8 mouse cellular contexts compared by ENCODE assay signal in the genomic region with DNA sequence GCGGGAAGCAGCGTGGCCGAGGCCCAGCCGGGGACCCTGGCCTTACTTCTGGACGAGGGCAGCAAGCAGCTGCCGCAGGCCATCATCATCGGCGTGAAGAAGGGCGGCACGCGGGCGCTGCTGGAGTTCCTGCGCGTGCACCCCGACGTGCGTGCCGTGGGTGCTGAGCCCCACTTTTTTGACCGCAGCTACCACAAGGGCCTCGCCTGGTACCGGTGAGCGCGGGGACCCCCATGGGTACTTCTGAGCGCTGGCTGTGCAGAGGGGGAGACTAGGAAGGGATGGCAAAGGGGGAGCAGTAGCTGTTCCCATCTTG. TPM values are rescaled to one million over a fixed set of nuclear protein-coding genes. Genes with fewer than 3 reads are reported as not detected.
DNase-seq lines count a peak whose midpoint lies in the region; ATAC-seq and TF ChIP-seq lines count a peak whose summit lies in the region.

A gene (minus strand): TSS at position 242 of the 316 bp plus-strand sequence.

- no peaks in the 10 kb centered on the region for H3K9me3 ChIP-seq in kidney, embryonic 14.5 days (ENCODE audit: control insufficient read depth, low read length)
- H3K9me3 ChIP-seq in heart, postnatal 0 days (replicated peaks; ENCODE audit: control insufficient read depth, low read length), result no peaks in the 10 kb centered on the region
- H3K9me3 ChIP-seq in midbrain, embryonic 10.5 days (replicated peaks), result no peaks in the 10 kb centered on the region

- peak within 1 kb of the TSS; percentile 98 for H3K4me2 ChIP-seq in kidney, embryonic 14.5 days (replicated peaks; ENCODE audit: low read depth, low read length)
- peak within 1 kb of the TSS; percentile 81 for H3K4me2 ChIP-seq in heart, postnatal 0 days (ENCODE audit: low read depth, low read length)

- H3K36me3 ChIP-seq in kidney, embryonic 14.5 days (ENCODE audit: control insufficient read depth, insufficient read depth, low read length), result no peaks in the 10 kb centered on the region
- H3K36me3 ChIP-seq in heart, postnatal 0 days (replicated peaks; ENCODE audit: control insufficient read depth, insufficient read depth, low read length), result no peaks in the 10 kb centered on the region
- H3K36me3 ChIP-seq in midbrain, embryonic 10.5 days, result no peaks in the 10 kb centered on the region

- TF ChIP-seq POLR2A in cortical plate, adult 2 months (IDR thresholded peaks at IDR 0.05; ENCODE audit: extremely low read depth, insufficient read depth, low read length), result no peak

- H3K27ac ChIP-seq in kidney, embryonic 14.5 days (ENCODE audit: low read depth, low read length), result peak within 1 kb of the TSS; percentile 37; the same call in 1 of the 2 replicates
- no peak within 1 kb of the TSS for H3K27ac ChIP-seq in cortical plate, adult 2 months (ENCODE audit: insufficient read depth, low read length)
- H3K27ac ChIP-seq in heart, postnatal 0 days (ENCODE audit: low read depth), result no peak within 1 kb of the TSS
- H3K27ac ChIP-seq in midbrain, embryonic 10.5 days (replicated peaks), result peak within 1 kb of the TSS; percentile 95

- H3K4me1 ChIP-seq in kidney, embryonic 14.5 days (ENCODE audit: control insufficient read depth, insufficient read depth, low read length), result peaks cover 3% of the 10 kb centered on the region; the same call in 1 of the 2 replicates
- H3K4me1 ChIP-seq in cortical plate, adult 2 months (ENCODE audit: control insufficient read depth, insufficient read depth, low read length), result no peaks in the 10 kb centered on the region
- peaks cover 18% of the 10 kb centered on the region for H3K4me1 ChIP-seq in heart, postnatal 0 days (ENCODE audit: control insufficient read depth, insufficient read depth)
- peaks cover 52% of the 10 kb centered on the region for H3K4me1 ChIP-seq in midbrain, embryonic 10.5 days

- peak within 1 kb of the TSS; percentile 75 for H3K9ac ChIP-seq in kidney, embryonic 14.5 days (ENCODE audit: low read depth, low read length)
- peak within 1 kb of the TSS; percentile 42 for H3K9ac ChIP-seq in heart, postnatal 0 days (replicated peaks; ENCODE audit: low read depth, low read length)

- peaks cover 23% of the 10 kb centered on the region for H3K27me3 ChIP-seq in kidney, embryonic 14.5 days (ENCODE audit: control insufficient read depth, insufficient read depth, low read length)
- H3K27me3 ChIP-seq in heart, postnatal 0 days (ENCODE audit: control insufficient read depth, insufficient read depth, low read length), result peaks cover 63% of the 10 kb centered on the region
- H3K27me3 ChIP-seq in midbrain, embryonic 10.5 days (ENCODE audit: low read depth, poor library complexity, severe bottlenecking), result peaks cover 58% of the 10 kb centered on the region

- no peak for DNase-seq in kidney, adult 8-10 months
- no peak for DNase-seq in heart, postnatal 0 days (ENCODE audit: low spot score)
- no peak for DNase-seq in midbrain, embryonic 10.5 days (ENCODE audit: low spot score)
- DNase-seq in layer of hippocampus, adult 9-10 months (ENCODE audit: low spot score), result no peak
- no peak for DNase-seq in right cerebral cortex, postnatal 25 days

- TF ChIP-seq EP300 in heart, postnatal 0 days (IDR thresholded peaks at IDR 0.05; ENCODE audit: low read depth), result no peak

- TF ChIP-seq CTCF in cortical plate, adult 2 months (IDR thresholded peaks at IDR 0.05; ENCODE audit: extremely low read depth, insufficient read depth, low read length), result no peak
- no peak for TF ChIP-seq CTCF in heart, postnatal 0 days (IDR thresholded peaks at IDR 0.05; ENCODE audit: low read depth)

- no peak for ATAC-seq in kidney, embryonic 14.5 days (ENCODE audit: low FRiP score, low TSS enrichment)
- no peak for ATAC-seq in heart, postnatal 0 days (ENCODE audit: insufficient read depth, low read depth)
- ATAC-seq in cerebellum, adult (ENCODE audit: insufficient number of reproducible peaks, low FRiP score, low TSS enrichment), result no peak

- peak within 1 kb of the TSS; percentile 62 for H3K4me3 ChIP-seq in kidney, embryonic 14.5 days (ENCODE audit: low read length)
- peak within 1 kb of the TSS; percentile 49 for H3K4me3 ChIP-seq in cortical plate, adult 2 months (ENCODE audit: insufficient read depth, low read length)
- H3K4me3 ChIP-seq in heart, postnatal 0 days (ENCODE audit: low read depth, low read length), result peak within 1 kb of the TSS; percentile 52
- peak within 1 kb of the TSS; percentile 82 for H3K4me3 ChIP-seq in midbrain, embryonic 10.5 days

- WGBS in kidney, embryonic 14.5 days, result 0% methylated on average over 23 of the region's 24 CpGs
- WGBS in heart, postnatal 0 days, result under 1% methylated on average over 19 of the region's 24 CpGs
- under 1% methylated on average over 24 of the region's 24 CpGs for WGBS in midbrain, embryonic 10.5 days

RNA-seq across cellular contexts. Expression of the gene that starts here (rescaled TPM):
- polyA plus RNA-seq in kidney, embryonic 14.5 days (2014; fragmentation: Nextera tagmentation; extraction: Ambion mirVana), result 0.99 and 3.2 TPM in 2 replicates
- 0.50 and 0.85 TPM in 2 replicates for polyA plus RNA-seq in cortical plate, adult 2 months (2012; rRNA removed)
- total RNA-seq in heart, postnatal 0 days (2014; rRNA removed; ENCODE audit: low replicate concordance), result not detected in 2 replicates
- not detected in 2 replicates for polyA plus RNA-seq in heart, postnatal 0 days (2015; fragmentation: Nextera tagmentation; extraction: Ambion mirVana)
- polyA plus RNA-seq in midbrain, embryonic 10.5 days (2016; fragmentation: Nextera tagmentation; extraction: Ambion mirVana), result 1.9 and 2.3 TPM in 2 replicates

Comparison
In these comparisons a context has a peak if more than half of its experiments do, and no peak if none do; other contexts are left out.
1. H3K27ac ChIP-seq: peak in kidney, embryonic 14.5 days (single experiment) and midbrain, embryonic 10.5 days (single experiment); none in cortical plate, adult 2 months (single experiment) and heart, postnatal 0 days (single experiment).
2. Peak in every context shown above with its lines, with median percentiles within 50 percentile points of each other: H3K4me3 ChIP-seq.